Mouse (Mus musculus): ENCODE measurements at regions not wholly inside any gene's neighbourhood (a gene's known extent, or its start where the extent isn't known, plus 50 kb on each side); places are given as distances from the start of the nearest gene placed in this dataset.

DNA sequence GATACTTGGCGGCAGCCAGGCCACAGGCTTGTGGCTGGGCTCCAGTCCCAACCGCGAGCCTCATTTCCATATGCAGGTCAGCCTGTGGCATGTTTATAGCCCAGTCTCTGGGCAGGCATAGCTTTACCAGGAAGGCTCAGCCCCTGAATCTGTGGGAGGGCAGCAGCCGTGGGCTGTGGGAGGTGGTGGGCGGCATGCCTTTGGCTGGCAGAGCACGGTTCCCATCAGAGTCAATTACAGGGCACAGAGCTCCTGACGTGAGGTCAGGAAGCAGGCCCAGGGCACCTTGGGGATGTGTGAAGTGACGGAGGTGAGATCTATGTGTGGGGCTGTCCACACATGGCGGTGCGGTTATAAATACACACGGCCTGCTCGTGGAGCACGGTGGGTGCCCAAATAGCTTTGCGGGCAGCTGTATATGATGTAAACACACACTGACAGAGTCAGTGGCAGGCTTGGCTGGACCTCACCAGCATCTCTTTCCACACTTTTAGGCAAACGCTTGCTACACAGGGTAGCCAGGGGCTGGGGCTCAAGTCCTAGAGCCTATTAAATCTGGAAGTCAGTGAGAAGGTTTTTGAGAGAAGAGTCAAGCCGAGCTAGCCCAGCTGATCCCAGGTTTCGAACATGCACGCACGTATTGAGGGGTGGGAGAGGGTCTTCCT is 71.8 kb downstream of the Gm525 start:
- peak; percentile 59 for DNase-seq

- DNase-seq = peak; percentile 56
Measured at GRCm38 (mm10) chr11:89142527-89143154, 69.0 kb downstream of the Gm525 start.
